ENCODE assay signal across 19 mouse cellular contexts in the genomic region with DNA sequence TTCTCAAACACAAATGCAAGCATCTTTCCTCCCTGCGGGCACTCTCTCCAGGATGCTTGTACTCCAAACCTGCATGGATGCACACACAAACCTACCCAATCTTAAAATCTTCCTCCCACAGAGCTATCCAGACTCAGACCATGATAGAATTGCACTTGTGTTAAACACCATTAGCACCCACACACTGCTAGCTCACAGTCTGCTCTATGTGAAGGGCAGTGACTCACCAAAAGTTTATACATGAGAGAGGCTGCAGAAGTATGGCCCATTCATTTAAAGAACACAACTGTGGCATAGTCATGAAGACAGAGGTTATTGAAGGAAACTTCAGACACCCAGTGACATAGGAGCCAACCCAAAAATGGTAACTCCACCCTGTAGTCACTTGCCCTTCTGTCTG. TPM values are rescaled to one million over a fixed set of nuclear protein-coding genes. Genes with fewer than 3 reads are reported as not detected.
"Had no signal": no experiment of that assay in that cellular context is flagged by ENCODE, and none has a peak within 500 bp of the region (broad histone marks: within the 10 kb centered on the region; RNA-seq: fewer than 3 reads in every experiment).

No protein-coding gene starts in this region.

- ATAC-seq: liver, postnatal 0 days; lung, postnatal 0 days had no signal

- H3K36me3 ChIP-seq: lung, embryonic 15.5 days; midbrain, embryonic 12.5 days; midbrain, embryonic 15.5 days; neural tube, embryonic 12.5 days; stomach, embryonic 15.5 days had no signal

- H3K9ac ChIP-seq: liver, postnatal 0 days; lung, embryonic 15.5 days; midbrain, embryonic 12.5 days; midbrain, embryonic 15.5 days; neural tube, embryonic 12.5 days; stomach, embryonic 15.5 days had no signal

- H3K9me3 ChIP-seq: lung, embryonic 15.5 days; midbrain, embryonic 12.5 days; midbrain, embryonic 15.5 days; neural tube, embryonic 12.5 days; stomach, embryonic 15.5 days had no signal

- DNase-seq: liver, postnatal 0 days; lung, adult 2 months; lung, postnatal 14 days; lung, postnatal 36 days; thymus, adult 2 months; thymus, postnatal 25 days; thymus, postnatal 4 days had no signal

- H3K4me2 ChIP-seq: lung, embryonic 15.5 days; midbrain, embryonic 12.5 days; neural tube, embryonic 12.5 days; stomach, embryonic 15.5 days had no signal

- H3K4me3 ChIP-seq: lung, embryonic 15.5 days; megakaryocyte, embryonic 14.5 days; midbrain, embryonic 12.5 days; midbrain, embryonic 15.5 days; neural tube, embryonic 12.5 days; stomach, embryonic 15.5 days had no signal

- H3K27ac ChIP-seq: lung, embryonic 15.5 days; macrophage; midbrain, embryonic 12.5 days; neural tube, embryonic 12.5 days; stomach, embryonic 15.5 days; stomach, postnatal 0 days had no signal

- H3K4me1 ChIP-seq: lung, embryonic 15.5 days; midbrain, embryonic 15.5 days; stomach, embryonic 15.5 days had no signal

RNA-seq across cellular contexts. Expression of a gene that starts 16.0 kb away (rescaled TPM):
- polyA plus RNA-seq: liver, postnatal 0 days; lung, adult 2 months; lung, embryonic 15.5 days; lung, postnatal 0 days; macrophage; neural tube, embryonic 12.5 days; neural tube, embryonic 14.5 days; stomach, embryonic 15.5 days; stomach, postnatal 0 days; testis, adult 2 months; urinary bladder, adult 2 months had no signal

RNA-seq across cellular contexts. Expression of a gene that starts 58.7 kb away (rescaled TPM):
- polyA plus RNA-seq: liver, postnatal 0 days; lung, postnatal 0 days; macrophage; neural tube, embryonic 14.5 days had no signal
